Mouse (Mus musculus): ENCODE results near the gene Gls.

Gls gene
- long read RNA-seq, experiment 1, partial matches to known transcripts, result 0 of 7 reads
- long read RNA-seq, experiment 1, other reads (novel, unspliced or antisense), result 6 of 7 reads
- long read RNA-seq, experiment 2, partial matches to known transcripts, result 0 of 6 reads
- long read RNA-seq, experiment 2, other reads (novel, unspliced or antisense), result 6 of 6 reads

DNA sequence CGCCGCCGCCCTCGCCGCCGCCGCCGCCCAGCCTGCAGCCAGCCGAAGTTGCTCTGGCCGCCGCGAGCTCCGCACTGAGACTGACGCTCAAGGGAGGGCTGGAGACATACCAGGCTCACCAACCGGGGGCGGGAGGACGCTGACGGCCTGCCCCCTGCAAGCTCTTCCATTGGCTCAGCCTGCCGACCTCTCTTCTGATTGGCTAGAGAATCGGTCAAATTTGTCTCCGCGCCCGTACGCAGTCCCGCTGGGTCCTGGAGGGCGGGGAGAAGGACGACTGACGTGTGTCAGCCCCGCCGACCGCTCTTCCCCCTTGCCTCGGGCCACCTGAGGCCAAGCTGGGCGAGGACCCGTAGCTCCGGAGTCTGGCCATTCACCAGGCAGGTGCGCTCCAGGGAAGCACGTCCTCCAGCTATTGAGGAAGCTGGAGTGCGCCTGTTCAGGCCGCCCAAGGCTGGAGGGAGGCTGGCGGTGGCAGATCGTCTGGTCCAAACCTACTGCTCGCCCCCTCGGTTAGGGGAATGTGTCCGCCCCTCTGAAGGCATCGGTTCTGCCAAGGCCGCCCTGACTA, at the start of gene Gls:
Gls (minus strand) TSS at position 90 of the 571 bp plus-strand sequence.
- intact Hi-C loops (cut with DNase I), result loop anchor here (5.0 kb wide), 1 partner anchor 76 kb away; no protein-coding TSS in a partner anchor

DNA sequence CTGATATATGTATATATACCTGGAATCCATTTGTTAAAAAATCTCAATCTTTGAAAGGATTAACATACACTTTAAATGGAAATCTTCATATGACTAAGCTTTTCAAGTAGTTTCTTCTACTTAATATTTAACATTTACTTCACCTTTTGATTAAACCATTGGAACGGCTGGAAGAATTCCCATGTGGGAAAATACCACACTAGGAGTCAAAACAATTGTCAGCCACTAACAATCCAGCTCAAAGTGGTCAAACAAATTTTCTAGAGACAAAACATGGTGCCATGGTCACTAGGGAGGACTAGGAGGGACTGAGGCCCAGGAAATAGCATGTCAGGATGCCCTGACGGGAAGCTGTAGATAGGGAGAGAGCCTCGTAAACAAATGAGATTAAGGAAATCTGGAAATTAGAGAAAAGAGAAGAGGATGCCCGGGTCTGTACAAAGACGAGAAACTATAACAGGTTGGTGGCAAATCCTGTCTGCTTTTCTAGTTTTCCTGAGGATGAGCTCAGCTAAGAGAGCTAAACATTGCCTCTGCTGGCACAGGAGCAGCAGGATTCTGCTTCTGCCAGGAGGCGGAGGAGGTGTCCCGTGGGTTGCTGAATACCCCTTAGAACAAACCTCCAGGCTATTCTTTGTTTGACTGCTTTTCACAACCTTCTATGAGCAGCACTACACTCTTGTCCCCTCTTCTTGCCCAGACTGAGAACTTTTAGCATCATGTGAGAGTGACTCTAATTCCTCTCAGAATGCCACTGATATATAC, 47.0 kb upstream of the Gls start:
- intact Hi-C loops (cut with DNase I), result no loop called here

DNA sequence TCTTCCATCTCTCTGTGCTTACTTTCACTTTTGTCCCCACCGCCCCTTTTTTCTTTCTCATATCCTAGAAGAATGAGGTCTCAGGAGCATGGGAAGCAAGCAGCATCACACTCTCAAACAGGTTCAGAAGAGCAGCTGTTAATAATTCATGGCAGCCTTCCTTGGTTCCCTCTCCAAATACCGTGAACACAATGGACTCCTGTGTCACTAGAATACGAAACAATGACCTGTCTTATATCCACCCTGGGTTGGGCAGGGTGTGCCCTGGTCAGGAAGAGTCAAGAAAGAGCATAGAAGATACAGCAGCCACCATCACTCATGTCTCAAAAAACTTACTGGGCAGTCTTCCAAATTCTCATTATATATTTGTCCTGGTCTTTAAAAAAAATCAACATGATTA, 46.3 kb upstream of the Gls start:
- intact Hi-C loops (cut with DNase I), result no loop called here

DNA sequence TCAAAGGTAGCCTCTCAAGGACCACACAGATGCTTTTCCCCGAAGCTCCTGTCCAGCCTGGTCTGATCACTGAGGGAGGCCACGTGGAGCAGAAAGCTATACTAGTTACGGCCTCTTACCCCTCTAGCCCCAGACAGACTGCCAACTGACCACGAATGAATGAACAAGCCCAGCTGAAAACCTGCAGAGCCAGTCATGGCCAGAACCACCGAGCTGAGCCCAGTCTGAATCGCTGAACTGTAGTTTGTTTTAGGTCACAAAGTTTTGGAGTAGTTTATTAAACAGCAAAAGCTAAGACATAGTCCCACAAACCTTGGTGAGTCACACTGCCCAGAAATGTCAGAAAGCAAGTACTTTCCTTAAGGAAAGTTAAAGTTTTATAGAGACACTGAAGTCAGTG, 45.0 kb upstream of the Gls start:
- intact Hi-C loops (cut with DNase I), result no loop called here

DNA sequence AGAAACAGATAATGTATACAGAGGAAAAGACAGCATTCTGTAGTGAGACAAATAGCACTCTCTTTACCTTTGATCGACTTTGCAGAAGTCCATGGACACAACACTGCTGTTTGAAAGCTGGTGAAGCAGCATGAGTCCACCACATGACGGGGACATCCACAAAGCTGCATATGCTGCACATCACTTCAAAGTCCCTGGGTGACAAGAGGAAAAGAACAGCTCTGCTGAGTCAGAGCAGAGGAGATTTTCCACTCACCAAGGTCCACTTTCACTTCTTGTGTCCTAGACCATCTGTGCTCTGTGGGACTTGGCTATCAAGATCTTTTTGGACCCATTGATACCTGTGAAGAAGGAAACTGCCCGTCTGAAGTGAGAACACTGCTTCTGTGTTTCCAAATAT, 41.2 kb upstream of the Gls start:
- intact Hi-C loops (cut with DNase I), result no loop called here

DNA sequence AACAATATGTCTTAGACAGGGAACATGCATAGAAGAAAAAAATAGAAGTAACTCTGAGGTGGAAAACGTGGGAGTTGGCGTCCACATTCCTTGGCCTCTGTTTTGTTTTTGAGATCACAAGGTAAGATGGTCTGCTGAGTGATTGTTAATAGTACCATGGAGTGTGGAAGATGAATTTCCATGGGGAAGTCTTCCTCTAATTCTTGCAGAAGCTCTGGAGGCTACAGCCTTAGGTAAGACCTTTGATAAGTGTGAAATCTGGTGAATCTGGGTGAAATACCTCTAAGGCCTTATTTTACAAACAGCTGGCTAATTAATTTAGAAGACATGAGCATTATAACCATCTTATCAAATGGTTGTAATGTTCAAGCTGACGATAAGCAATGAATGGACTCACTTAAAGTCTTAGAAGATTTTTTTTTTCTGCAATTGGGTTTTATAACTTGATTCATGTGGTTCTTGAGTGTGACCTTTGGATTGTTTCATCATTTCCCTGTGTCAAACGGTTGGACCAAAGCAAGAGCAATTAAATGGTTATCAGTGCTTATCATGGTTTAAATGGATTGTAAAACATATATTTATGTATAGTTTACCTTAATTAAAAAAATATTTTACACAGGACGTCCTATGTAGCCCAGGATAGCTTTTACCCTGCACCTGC, 39.1 kb upstream of the Gls start:
- intact Hi-C loops (cut with DNase I), result no loop called here

DNA sequence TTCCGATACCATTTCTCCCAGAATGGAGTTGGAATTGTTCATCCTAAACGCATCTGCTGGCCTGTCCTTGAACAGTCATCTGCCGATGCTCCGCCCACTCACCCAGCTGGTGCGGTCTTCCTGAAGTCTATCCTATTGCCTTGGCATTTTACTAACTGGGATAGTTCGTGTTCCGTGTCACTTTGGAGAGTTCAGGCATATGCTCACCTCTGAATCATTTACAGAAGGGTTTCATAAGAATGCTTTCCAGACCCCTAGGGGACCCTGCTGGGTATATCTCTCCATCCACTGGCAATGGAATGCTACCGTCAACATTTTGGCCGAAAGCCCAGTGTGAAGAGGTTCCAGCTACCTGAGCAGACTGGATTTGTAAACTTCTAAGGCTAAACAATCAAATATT, 37.3 kb upstream of the Gls start:
- intact Hi-C loops (cut with DNase I), result no loop called here

DNA sequence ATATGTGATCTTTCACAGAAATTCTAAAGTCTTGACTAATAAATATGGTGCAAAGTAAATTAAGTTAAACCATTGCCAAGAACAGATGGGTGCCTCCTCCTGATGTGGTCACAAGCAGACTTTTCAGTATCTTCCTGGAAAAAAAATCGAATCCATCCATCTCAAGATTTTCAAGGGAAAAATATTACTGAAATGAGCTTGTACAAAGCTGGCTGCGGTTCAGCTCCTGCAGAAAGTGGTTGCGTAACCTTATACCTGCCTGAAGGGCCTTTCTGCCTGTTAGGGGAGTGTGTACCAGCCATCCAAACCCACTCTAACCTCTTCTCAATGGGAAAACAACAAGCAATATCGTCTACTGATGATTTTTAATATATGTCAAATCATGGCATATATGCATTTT, 36.6 kb upstream of the Gls start:
- intact Hi-C loops (cut with DNase I), result loop anchor here (5.0 to 10.0 kb wide), 2 partner anchors 95 to 122 kb away; no protein-coding TSS in a partner anchor

DNA sequence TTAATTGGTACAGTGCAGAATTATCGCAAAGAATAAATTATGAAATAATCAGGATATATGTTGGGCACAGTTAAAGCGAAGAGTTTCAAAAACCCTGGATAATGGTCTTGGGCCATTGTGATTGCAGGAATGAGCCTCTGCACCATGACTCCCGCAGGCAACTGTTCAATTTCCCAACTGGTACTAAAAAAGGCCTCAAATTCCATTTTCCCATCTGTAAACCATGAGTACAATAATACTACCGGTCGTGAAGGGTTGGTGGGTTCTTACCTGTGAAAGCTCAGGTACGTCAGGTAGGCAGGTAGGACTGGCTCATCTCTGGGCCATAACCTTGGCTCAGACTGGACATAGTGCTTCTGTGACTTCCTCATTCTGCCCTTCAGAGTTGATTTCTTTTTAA, 35.0 kb upstream of the Gls start:
- intact Hi-C loops (cut with DNase I), result loop anchor here (5.0 to 10.0 kb wide), 2 partner anchors 93 to 121 kb away; no protein-coding TSS in a partner anchor

DNA sequence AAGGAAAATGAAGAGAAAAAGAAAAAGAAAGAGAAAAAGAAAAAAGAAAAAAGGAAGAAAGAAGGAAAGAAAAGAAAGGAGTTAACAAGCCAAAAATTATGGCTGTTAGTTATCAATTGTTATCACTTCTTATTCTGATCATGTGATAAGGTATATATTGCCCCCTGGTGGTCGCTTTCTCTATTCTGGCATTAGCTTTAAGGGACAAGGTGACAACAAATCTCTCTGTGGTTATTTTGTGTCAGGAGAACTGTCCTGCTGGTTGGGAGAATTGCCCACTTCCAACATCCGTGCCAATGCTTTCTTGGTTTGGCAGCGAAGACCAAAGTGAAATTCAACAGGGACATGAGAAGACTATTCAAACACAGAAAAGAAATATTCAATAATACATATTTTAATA, 34.6 kb upstream of the Gls start:
- intact Hi-C loops (cut with DNase I), result loop anchor here (5.0 to 10.0 kb wide), 2 partner anchors 93 to 120 kb away; no protein-coding TSS in a partner anchor

DNA sequence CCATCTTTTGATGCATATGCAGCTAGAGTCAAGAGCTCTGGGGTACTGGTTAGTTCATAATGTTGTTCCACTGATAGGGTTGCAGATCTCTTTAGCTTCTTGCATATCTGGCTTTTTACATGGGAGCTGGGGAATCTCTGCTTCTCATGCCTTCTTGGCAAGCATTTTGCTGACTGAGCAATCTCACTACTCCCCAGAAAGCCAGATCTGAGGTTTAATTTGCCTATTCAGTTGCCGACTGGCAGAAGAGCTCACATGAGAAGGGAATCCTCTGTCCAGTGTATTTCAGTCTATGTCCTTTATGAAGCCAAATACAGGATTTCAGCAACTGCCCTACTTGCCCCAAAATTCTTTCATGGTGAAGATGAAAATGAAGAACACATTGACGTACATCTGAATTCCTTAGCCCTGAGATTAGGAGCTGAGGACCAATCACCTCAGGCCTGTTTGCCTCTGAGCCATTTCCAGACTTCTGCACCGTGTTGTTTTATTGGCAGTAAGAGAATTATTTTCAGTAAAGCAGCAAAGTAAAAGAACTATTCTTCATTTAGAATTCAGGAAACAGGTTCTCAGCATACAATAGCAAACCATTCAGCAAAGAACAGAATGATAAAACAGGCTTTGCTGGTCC, 33.0 kb upstream of the Gls start:
- intact Hi-C loops (cut with DNase I), result loop anchor here (5.0 to 10.0 kb wide), 2 partner anchors 91 to 119 kb away; no protein-coding TSS in a partner anchor

DNA sequence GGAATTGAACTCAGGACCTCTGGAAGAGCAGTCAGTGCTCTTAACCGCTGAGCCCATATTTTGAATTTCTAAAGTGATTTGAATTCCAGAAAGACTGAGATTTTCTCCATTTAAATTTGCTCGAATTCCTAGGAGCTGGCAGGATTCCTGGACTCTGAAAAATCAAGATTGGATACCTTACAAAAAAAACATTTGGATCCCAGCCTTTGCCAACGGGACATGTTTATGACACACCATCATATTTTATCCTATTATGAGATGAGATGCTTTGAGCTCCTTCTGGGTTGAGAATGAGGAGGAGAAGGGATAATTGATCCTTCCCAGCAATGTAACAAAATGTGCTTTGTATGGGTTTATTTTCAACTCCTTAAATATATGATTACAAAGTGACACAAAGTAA, 31.3 kb upstream of the Gls start:
- intact Hi-C loops (cut with DNase I), result loop anchor here (10.0 kb wide), 1 partner anchor 89 kb away; no protein-coding TSS in a partner anchor

DNA sequence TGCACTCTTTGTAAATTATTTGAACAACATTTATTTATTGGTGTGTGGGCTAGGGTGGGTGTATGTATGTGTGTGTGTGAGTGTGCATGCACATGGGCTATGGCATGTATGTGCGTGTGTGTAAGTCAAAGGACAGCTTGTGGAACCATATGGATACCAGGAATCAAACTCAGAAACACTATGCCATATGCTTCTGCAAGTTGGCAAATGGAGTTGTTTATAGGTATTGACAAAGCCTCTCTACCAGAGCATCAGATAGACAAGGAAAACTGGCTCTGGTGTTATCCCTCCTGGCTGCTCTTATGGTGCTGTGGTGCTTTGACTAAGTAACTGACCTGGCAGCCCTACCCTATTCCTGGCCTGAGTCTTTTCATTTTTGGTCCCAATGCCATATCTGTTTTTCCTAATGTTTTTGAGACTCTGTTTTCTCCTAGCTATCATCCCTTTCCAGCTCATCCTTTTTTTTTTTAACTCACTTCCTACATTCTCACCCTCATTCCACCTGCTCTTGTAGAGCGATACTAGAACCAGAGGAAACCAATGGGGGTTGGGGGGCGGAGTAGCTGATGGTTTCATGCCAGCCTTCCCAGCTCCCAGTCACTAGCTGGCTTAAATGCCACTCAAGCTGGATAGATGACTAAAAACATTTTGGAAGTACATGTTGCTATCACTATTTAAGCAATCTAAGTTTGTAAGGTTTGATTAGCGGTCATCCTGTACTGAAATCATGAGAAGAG, 27.5 kb upstream of the Gls start:
- intact Hi-C loops (cut with DNase I), result loop anchor here (10.0 kb wide), 1 partner anchor 86 kb away; no protein-coding TSS in a partner anchor

DNA sequence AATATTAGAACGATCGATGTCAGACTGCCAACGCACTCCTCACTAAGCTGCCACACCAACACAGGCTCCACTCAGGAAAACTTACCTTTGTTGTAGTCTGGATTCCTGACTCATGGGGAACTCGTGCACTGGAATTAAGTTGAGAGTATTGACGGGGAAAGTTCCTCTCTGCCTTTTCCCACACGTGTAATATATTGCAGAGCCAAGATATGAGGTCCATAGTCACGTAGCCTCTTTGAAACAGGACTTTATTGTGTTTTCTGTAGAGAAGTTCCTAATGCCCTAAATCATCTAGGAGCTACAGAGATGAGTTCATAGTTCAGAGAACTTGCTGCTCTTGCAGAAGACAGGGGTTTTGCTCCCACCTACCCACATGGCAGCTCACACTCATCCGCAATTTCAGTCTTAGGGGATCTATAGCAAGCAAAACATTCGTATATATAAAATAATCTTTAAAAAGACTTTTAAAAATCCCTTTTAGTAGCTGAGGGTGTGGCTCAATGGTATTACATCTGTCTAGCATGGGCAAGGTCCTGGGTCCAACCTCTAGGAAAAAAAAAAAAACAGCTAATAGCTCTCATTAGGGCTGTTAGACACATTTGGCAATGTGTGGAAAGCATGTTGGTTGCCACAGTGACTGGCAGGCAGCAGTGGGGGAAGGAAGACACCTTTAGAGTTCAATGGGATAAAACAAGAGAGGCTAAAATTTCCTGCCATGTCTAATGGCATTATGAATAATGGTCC, 25.1 kb upstream of the Gls start:
- intact Hi-C loops (cut with DNase I), result no loop called here

DNA sequence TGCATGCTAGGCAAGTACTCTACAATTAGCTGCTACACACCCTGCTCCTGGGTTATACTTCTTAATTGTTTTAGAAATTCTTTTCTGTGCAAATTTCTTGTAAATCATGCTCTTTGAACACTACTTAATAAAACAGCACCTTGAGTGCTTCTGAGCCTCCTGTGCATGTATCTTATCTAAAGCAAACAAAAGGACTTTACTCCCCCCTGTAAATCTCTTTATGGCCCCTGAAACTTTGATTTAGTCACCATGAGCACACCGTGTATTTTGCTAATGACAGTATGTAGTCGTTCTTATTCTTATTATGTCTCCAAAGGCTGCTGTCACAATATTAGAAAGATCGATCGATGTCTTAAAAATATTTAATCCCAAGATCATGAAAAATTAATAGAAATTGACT, 23.9 kb upstream of the Gls start:
- intact Hi-C loops (cut with DNase I), result no loop called here

DNA sequence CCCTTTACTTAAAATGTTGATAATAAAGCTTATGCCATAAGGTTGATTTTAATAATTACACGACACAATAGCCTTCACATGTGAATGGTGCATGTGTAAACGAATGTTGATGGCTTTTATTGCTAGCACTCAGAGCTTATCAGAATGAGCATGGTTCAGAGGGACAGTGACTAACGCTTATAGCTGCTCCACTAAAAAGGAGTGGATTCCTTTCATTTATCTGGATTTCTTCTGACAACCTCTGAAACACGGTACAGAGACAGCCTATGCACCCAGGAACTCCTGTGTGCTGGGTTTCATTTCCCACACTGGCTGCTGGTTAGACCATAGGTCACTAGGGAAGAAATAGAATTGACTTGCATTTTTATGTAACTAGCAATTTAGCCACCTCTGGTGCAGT, 23.2 kb upstream of the Gls start:
- intact Hi-C loops (cut with DNase I), result no loop called here

DNA sequence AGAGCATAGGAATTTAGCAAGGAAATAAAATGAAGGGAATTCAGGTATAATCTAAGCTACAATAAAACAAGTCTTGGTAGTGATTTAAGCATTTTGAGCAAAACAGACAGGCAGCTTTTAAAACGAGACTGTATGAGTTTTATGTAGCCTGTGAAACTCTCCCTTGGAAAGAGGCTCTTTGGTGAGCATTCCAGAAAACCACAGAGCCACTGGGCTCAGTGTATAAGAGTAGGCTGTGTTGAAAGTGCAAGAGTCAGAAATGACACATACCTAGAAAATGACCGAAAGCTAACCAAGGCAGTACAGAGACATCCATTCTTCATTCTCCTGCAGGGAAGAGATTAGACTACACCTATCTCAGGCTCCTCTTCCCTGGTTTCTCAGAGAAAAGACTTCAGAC, 21.4 kb upstream of the Gls start:
- intact Hi-C loops (cut with DNase I), result no loop called here

DNA sequence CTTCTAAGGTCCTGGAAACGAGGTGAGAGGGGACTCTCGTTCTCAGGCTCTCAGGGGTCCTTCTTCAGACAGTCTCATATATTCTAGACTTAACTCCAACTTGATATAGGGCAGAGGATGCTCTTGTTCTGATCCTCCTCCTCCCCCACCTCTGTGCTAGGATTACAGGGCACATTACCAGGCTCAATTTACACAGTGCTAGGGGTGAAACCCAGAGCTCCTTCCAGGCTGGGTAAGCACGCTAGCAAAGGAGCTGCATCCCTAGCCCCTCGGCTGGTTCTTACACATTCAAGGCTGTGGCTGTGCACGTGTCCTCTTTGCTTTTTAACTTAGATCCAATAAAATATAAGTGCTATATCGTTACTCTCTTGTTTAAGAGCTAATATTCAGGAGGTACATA, 20.4 kb upstream of the Gls start:
- intact Hi-C loops (cut with DNase I), result no loop called here

DNA sequence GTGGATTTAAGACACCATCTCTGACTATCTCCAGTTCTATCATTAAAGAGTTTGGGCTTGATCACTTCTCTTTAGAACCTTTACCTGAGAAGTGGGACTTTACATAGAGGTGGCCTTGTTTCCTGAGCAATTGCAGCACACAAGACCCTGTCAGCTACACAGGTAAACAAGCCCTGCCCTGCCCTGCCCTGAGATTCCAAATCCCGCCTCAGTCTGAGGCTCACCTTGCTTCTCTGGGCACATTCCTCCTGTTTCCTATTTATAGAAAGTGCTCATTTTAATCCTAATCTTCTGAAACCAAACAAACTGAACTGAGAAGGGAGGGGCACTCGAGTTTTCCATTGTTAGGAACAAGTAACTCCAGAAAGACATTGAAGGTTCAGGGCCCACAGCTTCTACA, 19.4 kb upstream of the Gls start:
- intact Hi-C loops (cut with DNase I), result no loop called here
